Comparison of ENCODE assay signal across 8 mouse cellular contexts in the genomic region with DNA sequence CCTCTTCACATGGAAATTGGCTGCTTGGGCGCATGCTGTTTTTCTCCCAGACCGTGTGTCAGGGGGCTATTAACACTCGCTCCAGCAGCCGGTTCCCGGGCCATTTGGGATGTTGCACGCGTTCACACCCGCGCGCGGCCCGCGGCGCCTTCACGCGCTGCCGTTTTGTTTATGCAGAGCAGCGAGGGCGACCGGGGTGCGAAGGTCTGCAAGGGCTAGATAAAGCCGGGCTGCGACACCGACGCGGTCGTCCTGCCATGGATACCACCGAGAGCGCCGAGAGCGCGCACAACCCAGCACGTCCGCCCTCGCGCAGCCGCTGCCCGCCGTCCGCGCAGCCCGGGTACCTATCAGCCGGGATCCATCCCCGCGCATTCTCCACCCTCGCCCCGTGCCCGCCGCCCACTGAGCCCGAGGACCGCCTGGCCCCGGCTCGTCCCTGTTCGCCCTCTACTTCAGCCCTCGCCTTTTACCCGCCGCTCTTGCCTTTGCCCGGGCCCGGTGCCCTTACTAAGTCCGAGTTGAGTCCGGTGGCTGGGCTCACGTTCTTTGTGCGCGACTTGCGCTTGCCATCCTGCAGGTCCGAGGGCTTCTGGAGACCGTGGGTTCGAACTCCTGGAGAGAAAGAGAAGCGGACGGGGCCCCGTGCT. TPM values are rescaled to one million over a fixed set of nuclear protein-coding genes. Genes with fewer than 3 reads are reported as not detected.
DNase-seq lines count a peak whose midpoint lies in the region; ATAC-seq lines count a peak whose summit lies in the region.

A gene (plus strand): TSS at position 250 of the 650 bp plus-strand sequence.

- under 1% methylated on average over 71 of the region's 71 CpGs for WGBS in heart, embryonic 14.5 days
- under 1% methylated on average over 71 of the region's 71 CpGs for WGBS in forebrain, embryonic 12.5 days
- WGBS in stomach, embryonic 16.5 days = under 1% methylated on average over 71 of the region's 71 CpGs

- no peak within 1 kb of the TSS for H3K27ac ChIP-seq in heart, embryonic 14.5 days (replicated peaks in 1 of 2; ENCODE audit: control insufficient read depth in 1 of 2, insufficient read depth in 1 of 2, low read depth in 2 of 2, low read length in 2 of 2)
- no peak within 1 kb of the TSS for H3K27ac ChIP-seq in brown adipose tissue, adult 24 weeks (replicated peaks; ENCODE audit: low read depth, low read length)
- no peak within 1 kb of the TSS for H3K27ac ChIP-seq in forebrain, embryonic 12.5 days
- no peak within 1 kb of the TSS for H3K27ac ChIP-seq in stomach, embryonic 16.5 days (ENCODE audit: low read length)

- no peaks in the 10 kb centered on the region for H3K36me3 ChIP-seq in heart, embryonic 14.5 days (ENCODE audit: control insufficient read depth, insufficient read depth, low read length)
- no peaks in the 10 kb centered on the region for H3K36me3 ChIP-seq in forebrain, embryonic 12.5 days (replicated peaks)
- H3K36me3 ChIP-seq in stomach, embryonic 16.5 days (ENCODE audit: control insufficient read depth, insufficient read depth, low read length) = no peaks in the 10 kb centered on the region

- H3K9me3 ChIP-seq in heart, embryonic 14.5 days (ENCODE audit: control insufficient read depth, low read length) = no peaks in the 10 kb centered on the region
- no peaks in the 10 kb centered on the region for H3K9me3 ChIP-seq in forebrain, embryonic 12.5 days
- H3K9me3 ChIP-seq in stomach, embryonic 16.5 days (replicated peaks; ENCODE audit: control insufficient read depth, low read length) = no peaks in the 10 kb centered on the region

- H3K4me1 ChIP-seq in heart, embryonic 14.5 days (ENCODE audit: control insufficient read depth in 2 of 2, insufficient read depth in 2 of 2, low read length in 2 of 2) = no peaks in the 10 kb centered on the region; a peak in 1 of 4 replicates
- no peaks in the 10 kb centered on the region; the same call in 1 of the 2 replicates for H3K4me1 ChIP-seq in brown adipose tissue, adult 24 weeks (ENCODE audit: control insufficient read depth, insufficient read depth, insufficient read length, low read length)
- H3K4me1 ChIP-seq in forebrain, embryonic 12.5 days = peaks cover 9% of the 10 kb centered on the region
- peaks cover 8% of the 10 kb centered on the region for H3K4me1 ChIP-seq in stomach, embryonic 16.5 days (ENCODE audit: control insufficient read depth, insufficient read depth, low read length)

- DNase-seq in heart, postnatal 36 days = no peak
- DNase-seq in layer of hippocampus, adult 18-20 months (ENCODE audit: low spot score in 2 of 2) = peak; percentile 29 to 65
- no peak for DNase-seq in spleen, postnatal 14 days (ENCODE audit: low spot score in 2 of 2)

- intact Hi-C loops in heart, postnatal 36 days (cut with DNase I) = no loop called here

- no peak for ATAC-seq in heart, embryonic 14.5 days (ENCODE audit: insufficient number of reproducible peaks, insufficient read depth, low FRiP score, low read depth)
- ATAC-seq in forebrain, embryonic 12.5 days (ENCODE audit: low FRiP score) = peak; percentile 79
- ATAC-seq in megakaryocyte-erythroid progenitor cell, adult 5-6 weeks (replicated peaks; ENCODE audit: low FRiP score, low TSS enrichment, poor library complexity, severe bottlenecking) = peak; percentile 65
- no peak for ATAC-seq in stomach, embryonic 16.5 days (ENCODE audit: insufficient read depth, low FRiP score)

- peak within 1 kb of the TSS; percentile 91 for H3K4me2 ChIP-seq in heart, embryonic 14.5 days (ENCODE audit: low read length)
- H3K4me2 ChIP-seq in forebrain, embryonic 12.5 days = peak within 1 kb of the TSS; percentile 94
- H3K4me2 ChIP-seq in stomach, embryonic 16.5 days (ENCODE audit: low read depth, low read length) = peak within 1 kb of the TSS; percentile 66

- peaks cover 39% of the 10 kb centered on the region for H3K27me3 ChIP-seq in heart, embryonic 14.5 days (ENCODE audit: control insufficient read depth, insufficient read depth, low read length)
- H3K27me3 ChIP-seq in forebrain, embryonic 12.5 days = peaks cover 39% of the 10 kb centered on the region
- peaks cover 46% of the 10 kb centered on the region for H3K27me3 ChIP-seq in stomach, embryonic 16.5 days (ENCODE audit: control insufficient read depth, insufficient read depth, low read length)

- H3K4me3 ChIP-seq in heart, embryonic 14.5 days (ENCODE audit: control insufficient read depth in 1 of 2, insufficient read depth in 1 of 2, low read depth in 1 of 2, low read length in 2 of 2) = peak within 1 kb of the TSS; percentile 55
- H3K4me3 ChIP-seq in brown adipose tissue, adult 24 weeks (ENCODE audit: insufficient read depth, low read depth, low read length) = peak within 1 kb of the TSS; percentile 18; the same call in 1 of the 2 replicates
- H3K4me3 ChIP-seq in forebrain, embryonic 12.5 days (replicated peaks) = peak within 1 kb of the TSS; percentile 60
- H3K4me3 ChIP-seq in stomach, embryonic 16.5 days (replicated peaks; ENCODE audit: low read length) = peak within 1 kb of the TSS; percentile 42

- H3K9ac ChIP-seq in heart, embryonic 14.5 days (ENCODE audit: low read length) = peak within 1 kb of the TSS; percentile 71
- H3K9ac ChIP-seq in forebrain, embryonic 12.5 days = peak within 1 kb of the TSS; percentile 65
- H3K9ac ChIP-seq in stomach, embryonic 16.5 days (ENCODE audit: low read length) = peak within 1 kb of the TSS; percentile 26; the same call in 1 of the 2 replicates

RNA-seq across cellular contexts. Expression of the gene that starts here (rescaled TPM):
- polyA plus RNA-seq in heart, embryonic 14.5 days (2014; fragmentation: Nextera tagmentation; extraction: Ambion mirVana) = 0.46 and 0.75 TPM in 2 replicates
- not detected for total RNA-seq in heart, postnatal 36 days (2021)
- polyA plus RNA-seq in brown adipose tissue, adult 24 weeks (2012; ENCODE audit: insufficient read depth, insufficient read length, missing spikeins) = not detected in 2 replicates
- 2.2 and 2.5 TPM in 2 replicates for polyA plus RNA-seq in forebrain, embryonic 12.5 days (2016; fragmentation: Nextera tagmentation; extraction: Ambion mirVana)
- 10 to 100 TPM in 1 of 2 experiments, 1 to 10 TPM in 1; 8.0 to 10.9 TPM for total RNA-seq in layer of hippocampus, adult 18-20 months (2021)
- total RNA-seq in megakaryocyte-erythroid progenitor cell, adult 5-6 weeks (2014; fragmentation: Nextera tagmentation) = not detected in 2 replicates
- total RNA-seq in megakaryocyte-erythroid progenitor cell, adult 5-6 weeks (2017) = not detected in 2 replicates
- polyA plus RNA-seq in stomach, embryonic 16.5 days (2015; fragmentation: Nextera tagmentation; extraction: Ambion mirVana) = 0.31 TPM in 1 of 2 replicates, not detected in the other

Comparison
In these comparisons a context has a peak if more than half of its experiments do, and no peak if none do; other contexts are left out.
1. RNA of the gene that starts here (total RNA-seq): 8.0 to 10.9 TPM in layer of hippocampus, adult 18-20 months; not detected in heart, postnatal 36 days and not detected in megakaryocyte-erythroid progenitor cell, adult 5-6 weeks; every median in the first group is over 4 times any median in the second.
2. Peak in ATAC-seq in megakaryocyte-erythroid progenitor cell, adult 5-6 weeks; RNA of the gene not detected or under 1 TPM.
3. DNase-seq: peak in layer of hippocampus, adult 18-20 months (2 of 2); none in heart, postnatal 36 days (0 of 2) and spleen, postnatal 14 days (0 of 2).
4. Peak in every context shown above with its lines, with median percentiles within 50 percentile points of each other: H3K4me2 ChIP-seq, H3K4me3 ChIP-seq and H3K9ac ChIP-seq.